Mouse (Mus musculus): ENCODE measurements around the gene Zfp26. TPM values are rescaled to one million over a fixed set of nuclear protein-coding genes. Genes with fewer than 3 reads are reported as not detected.

Zfp26 gene
- polyA plus RNA-seq, 1 experiment = 17.9 TPM

DNA sequence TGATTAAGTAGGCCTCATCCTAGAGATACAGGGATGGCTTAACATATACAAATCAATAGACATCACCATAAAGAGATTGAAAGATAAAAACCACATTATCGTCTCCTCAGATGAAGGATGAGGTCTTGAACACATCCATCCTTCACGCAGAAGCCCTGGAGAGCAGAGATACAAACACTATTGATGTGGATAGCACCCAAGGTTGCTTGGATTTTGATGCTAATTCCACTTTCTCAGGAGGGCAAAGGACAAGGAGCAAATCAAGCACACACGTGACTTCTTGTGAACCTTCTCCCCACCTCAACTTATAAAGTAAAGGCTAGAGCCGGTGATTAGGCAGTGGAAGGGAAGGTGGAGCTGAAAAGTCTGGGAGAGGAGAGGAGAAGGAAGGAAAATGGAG is 6.3 kb downstream of the Zfp26 start:
- TF ChIP-seq POLR2A (IDR thresholded peaks at IDR 0.05; ENCODE audit: borderline replicate concordance, extremely low read depth, insufficient read depth, insufficient read length, poor library complexity, severe bottlenecking) = no peak
- no peak for TF ChIP-seq CTCF (IDR thresholded peaks at IDR 0.05; ENCODE audit: borderline replicate concordance, extremely low read depth, insufficient read depth, insufficient read length)
- DNase-seq (ENCODE audit: low read depth) = no peak

DNA sequence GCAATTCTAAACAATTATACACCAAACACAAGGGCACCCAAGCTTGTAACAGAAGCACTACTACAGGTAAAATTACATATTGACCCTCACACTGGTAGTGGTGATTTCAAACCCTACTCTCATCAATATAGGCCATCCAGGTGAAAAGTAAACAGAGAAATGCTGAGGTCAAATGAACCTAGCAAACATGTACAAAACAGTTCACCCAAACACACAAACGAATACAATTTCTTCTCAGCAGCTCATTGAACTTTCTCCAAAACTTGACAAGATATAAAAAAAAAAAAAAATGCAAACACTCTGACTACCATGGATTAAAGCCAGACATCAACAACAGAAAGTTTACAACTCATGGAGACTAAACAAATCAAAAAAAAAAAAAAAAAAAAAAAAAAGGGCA is 8.5 kb downstream of the Zfp26 start:
- TF ChIP-seq POLR2A (IDR thresholded peaks at IDR 0.05; ENCODE audit: borderline replicate concordance, extremely low read depth, insufficient read depth, insufficient read length, poor library complexity, severe bottlenecking) = no peak
- TF ChIP-seq CTCF (IDR thresholded peaks at IDR 0.05; ENCODE audit: borderline replicate concordance, extremely low read depth, insufficient read depth, insufficient read length) = no peak

DNA sequence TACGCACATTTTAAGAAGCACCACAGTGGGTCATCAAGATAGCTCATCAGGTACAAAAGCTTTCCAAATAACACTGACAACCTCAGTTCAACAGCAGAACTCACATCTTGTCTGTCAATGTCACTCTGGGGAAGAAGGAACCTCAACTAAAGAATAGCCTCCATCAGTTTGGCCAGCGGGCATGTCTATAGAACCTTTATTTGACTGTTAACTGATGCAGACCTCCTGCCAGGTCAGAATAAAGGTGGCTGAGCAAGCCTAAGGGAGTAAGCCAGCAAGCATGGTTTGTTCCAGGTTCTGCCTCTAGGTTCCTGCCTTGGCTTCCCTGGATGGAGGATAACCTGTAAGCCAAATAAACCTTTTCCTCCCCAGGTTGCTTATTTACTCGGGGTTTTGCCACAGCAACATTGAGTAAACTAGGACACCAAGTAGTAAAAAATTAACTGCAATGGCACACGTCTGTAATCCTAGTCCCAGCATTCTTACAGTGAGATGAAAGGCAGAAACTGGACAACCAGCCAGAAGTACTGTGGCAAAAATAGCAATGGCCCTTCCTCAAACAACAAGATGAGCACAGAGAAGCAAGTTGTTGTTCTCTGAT is 16.7 kb downstream of the Zfp26 start:
- no peak for DNase-seq (ENCODE audit: low read depth)
- TF ChIP-seq CTCF (IDR thresholded peaks at IDR 0.05; ENCODE audit: borderline replicate concordance, extremely low read depth, insufficient read depth, insufficient read length) = no peak
- TF ChIP-seq POLR2A (IDR thresholded peaks at IDR 0.05; ENCODE audit: borderline replicate concordance, extremely low read depth, insufficient read depth, insufficient read length, poor library complexity, severe bottlenecking) = no peak

More for the DNA sequence above, 8.5 kb downstream of the Zfp26 start:
- DNase-seq (ENCODE audit: low read depth) = no peak

DNA sequence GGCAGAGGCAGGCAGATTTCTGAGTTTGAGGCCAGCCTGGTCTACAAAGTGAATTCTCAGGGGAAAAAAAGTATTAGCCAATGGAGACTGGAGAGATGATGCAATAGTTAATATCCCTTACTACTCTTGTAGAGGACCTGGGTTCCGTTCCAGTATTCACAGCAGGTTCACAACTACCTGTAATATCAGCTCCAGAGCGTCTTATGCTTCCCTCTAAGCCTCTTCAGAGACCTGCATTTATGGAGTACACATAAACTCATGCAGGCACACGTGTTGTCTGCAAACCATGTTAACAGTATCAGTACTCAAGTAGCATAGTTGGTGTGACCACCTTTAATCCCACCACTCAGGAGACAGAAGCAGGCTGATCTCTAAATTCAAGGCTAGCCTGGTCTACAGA is 30.0 kb downstream of the Zfp26 start:
- no peak for TF ChIP-seq POLR2A (IDR thresholded peaks at IDR 0.05; ENCODE audit: borderline replicate concordance, extremely low read depth, insufficient read depth, insufficient read length, poor library complexity, severe bottlenecking)
- no peak for TF ChIP-seq CTCF (IDR thresholded peaks at IDR 0.05; ENCODE audit: borderline replicate concordance, extremely low read depth, insufficient read depth, insufficient read length)
- no peak for DNase-seq (ENCODE audit: low read depth)

DNA sequence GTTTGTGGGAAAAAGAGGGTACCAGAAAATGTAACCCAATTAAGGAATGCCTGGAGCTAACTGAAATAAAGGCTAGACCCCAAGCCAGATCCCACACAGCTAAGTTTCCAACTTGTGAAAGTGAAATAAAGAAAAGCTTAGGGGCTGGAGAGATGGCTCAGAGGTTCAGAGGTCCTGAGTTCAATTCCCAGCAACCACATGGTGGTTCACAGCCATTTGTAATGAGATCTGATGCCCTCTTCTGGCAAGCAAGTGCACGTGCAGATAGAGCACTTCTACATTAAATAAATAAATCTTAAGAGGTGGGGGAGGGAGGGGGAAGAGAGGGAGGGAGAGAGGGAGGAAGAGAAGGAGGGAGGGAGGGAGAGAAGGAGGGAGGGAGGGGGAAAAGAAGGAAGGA is 48.5 kb downstream of the Zfp26 start:
- TF ChIP-seq CTCF (IDR thresholded peaks at IDR 0.05; ENCODE audit: borderline replicate concordance, extremely low read depth, insufficient read depth, insufficient read length) (no peak), POLR2A (IDR thresholded peaks at IDR 0.05; ENCODE audit: borderline replicate concordance, extremely low read depth, insufficient read depth, insufficient read length, poor library complexity, severe bottlenecking) (no peak)
- no peak for DNase-seq (ENCODE audit: low read depth)

DNA sequence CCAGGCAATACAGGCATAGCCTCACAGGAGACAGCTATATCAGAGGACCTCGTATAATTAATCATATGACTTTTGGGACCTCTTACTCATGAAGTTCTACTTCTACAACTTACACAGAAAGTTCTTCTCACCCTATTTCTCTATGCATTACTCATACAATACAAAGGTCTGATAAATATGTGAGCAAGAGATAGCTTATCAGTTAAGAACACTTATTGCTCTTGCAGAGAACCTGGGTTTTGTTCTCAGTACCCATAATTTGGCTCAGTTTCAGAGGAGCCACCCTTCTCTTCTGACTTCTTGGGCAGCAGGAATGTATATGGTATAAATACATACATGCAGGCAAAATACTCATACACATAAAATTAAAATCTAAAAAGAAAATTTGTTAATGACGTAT is 50.6 kb downstream of the Zfp26 start:
- DNase-seq (ENCODE audit: low read depth) = no peak
- TF ChIP-seq POLR2A (IDR thresholded peaks at IDR 0.05; ENCODE audit: borderline replicate concordance, extremely low read depth, insufficient read depth, insufficient read length, poor library complexity, severe bottlenecking) (no peak), CTCF (IDR thresholded peaks at IDR 0.05; ENCODE audit: borderline replicate concordance, extremely low read depth, insufficient read depth, insufficient read length) (no peak)

DNA sequence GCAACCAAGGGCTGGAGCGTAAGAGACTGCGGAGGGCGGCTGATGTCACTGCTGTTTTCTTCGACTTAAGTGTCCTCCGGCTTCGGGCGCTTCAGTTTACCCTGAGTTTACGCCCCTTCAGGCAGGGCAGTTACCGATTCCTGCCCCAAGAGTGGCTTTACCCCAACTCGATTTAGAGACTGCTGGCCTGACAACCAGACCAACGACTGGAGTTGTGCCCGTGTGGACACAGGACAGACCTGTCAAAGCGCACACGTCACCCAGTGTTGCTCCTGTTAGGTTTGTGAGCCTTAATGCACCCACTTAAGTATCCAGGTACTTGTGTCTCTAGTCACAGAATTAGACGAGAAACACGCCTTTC is 74.6 kb downstream of the Zfp26 start:
- no peak for TF ChIP-seq CTCF (IDR thresholded peaks at IDR 0.05; ENCODE audit: borderline replicate concordance, extremely low read depth, insufficient read depth, insufficient read length)
- no peak for DNase-seq (ENCODE audit: low read depth)

DNA sequence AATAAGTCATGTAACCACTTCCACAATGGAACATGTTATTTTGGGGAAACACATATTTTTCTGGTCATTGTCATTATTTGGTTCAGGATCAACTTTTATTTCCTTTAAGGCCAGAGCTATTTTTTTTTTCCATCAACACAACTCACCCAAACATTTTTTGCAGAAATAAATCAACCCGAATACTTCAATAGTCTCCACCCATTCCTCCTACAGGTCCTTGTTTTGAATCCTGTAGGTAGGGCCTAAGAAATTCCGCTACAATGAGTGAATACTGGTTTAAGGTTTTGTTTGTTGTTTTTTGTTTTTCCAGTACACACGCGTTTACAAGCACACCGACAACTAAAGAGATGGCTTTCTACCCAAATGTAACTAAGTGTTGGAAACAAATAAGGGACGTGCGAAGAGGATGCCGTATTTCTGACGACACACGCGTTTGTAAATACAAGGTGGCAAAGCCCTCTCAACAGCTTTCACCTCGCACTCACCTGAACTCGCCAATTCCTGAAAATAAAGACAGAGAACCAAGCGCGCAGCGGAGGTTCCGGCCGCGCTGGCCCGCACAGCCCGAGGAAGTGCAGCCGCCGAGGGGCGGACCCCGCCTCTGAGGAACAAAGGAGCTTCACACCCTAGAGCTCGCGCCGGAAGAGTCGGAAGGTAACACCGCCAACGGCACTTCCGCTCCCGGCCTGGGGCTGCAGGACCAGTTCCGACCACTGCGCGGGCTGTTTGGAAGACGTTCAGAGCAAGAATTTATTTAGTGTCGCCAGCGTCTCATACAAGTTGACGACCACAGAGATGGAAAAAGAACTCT is 75.2 kb downstream of the Zfp26 start, which contains the start of gene Zfp560:
Gene Zfp560, minus strand, starts transcription at position 646 of the 811 bp plus-strand sequence.
- peak; percentile 77 for TF ChIP-seq CTCF (IDR thresholded peaks at IDR 0.05; ENCODE audit: borderline replicate concordance, extremely low read depth, insufficient read depth, insufficient read length)
- TF ChIP-seq POLR2A (IDR thresholded peaks at IDR 0.05; ENCODE audit: borderline replicate concordance, extremely low read depth, insufficient read depth, insufficient read length, poor library complexity, severe bottlenecking) = peak; percentile 92
- peak; percentile 97 for DNase-seq (ENCODE audit: low read depth)

DNA sequence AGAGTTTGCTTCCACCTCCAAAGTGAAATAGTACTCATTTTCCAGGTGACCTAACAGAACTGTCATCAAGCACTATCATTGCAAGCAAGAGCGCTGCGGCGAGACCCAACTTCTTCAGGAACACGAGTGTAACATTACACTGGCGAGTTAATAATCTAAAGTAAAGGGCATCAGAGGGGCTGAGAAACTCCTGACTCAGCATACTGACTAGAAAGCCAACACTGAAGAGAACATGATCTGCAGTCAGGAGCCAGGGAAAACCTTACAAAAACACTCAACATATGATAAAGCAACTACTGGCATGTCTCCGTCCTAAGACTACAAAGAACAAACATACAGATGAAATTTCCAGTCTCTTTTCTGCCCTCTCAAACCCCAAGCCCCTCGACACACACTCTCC is 76.3 kb downstream of the Zfp26 start:
- TF ChIP-seq CTCF (IDR thresholded peaks at IDR 0.05; ENCODE audit: borderline replicate concordance, extremely low read depth, insufficient read depth, insufficient read length) (no peak), POLR2A (IDR thresholded peaks at IDR 0.05; ENCODE audit: borderline replicate concordance, extremely low read depth, insufficient read depth, insufficient read length, poor library complexity, severe bottlenecking) (no peak)

More for the DNA sequence above, 76.3 kb downstream of the Zfp26 start:
- peak; percentile 0 for DNase-seq (ENCODE audit: low read depth)

Other genes with a start within 250 kb of the Zfp26 start
- gene Olfr871, start 248.0 kb downstream of the Zfp26 start, polyA plus RNA-seq (2012; rRNA removed) = not detected in 2 replicates
- gene Olfr872, start 223.0 kb downstream of the Zfp26 start, polyA plus RNA-seq (2012; rRNA removed) = not detected in 2 replicates
- not detected in 2 replicates for gene Olfr39, start 177.8 kb downstream of the Zfp26 start, polyA plus RNA-seq (2012; rRNA removed)
- gene Olfr873, start 161.6 kb downstream of the Zfp26 start, polyA plus RNA-seq (2012; rRNA removed) = not detected in 2 replicates
- gene Olfr18, start 124.1 kb downstream of the Zfp26 start, polyA plus RNA-seq (2012; rRNA removed) = 0.10 and 0.25 TPM in 2 replicates
- gene Zfp560, start 75.0 kb downstream of the Zfp26 start, polyA plus RNA-seq (2012; rRNA removed) = 21.5 and 28.2 TPM in 2 replicates
- 25.3 and 29.1 TPM in 2 replicates for gene Zfp426, start 32.6 kb upstream of the Zfp26 start, polyA plus RNA-seq (2012; rRNA removed)
- 50.5 and 56.4 TPM in 2 replicates for gene Zfp266, start 61.3 kb upstream of the Zfp26 start, polyA plus RNA-seq (2012; rRNA removed)
- 22.5 and 26.5 TPM in 2 replicates for gene Zfp846, start 121.1 kb upstream of the Zfp26 start, polyA plus RNA-seq (2012; rRNA removed)
- 360 and 463 TPM in 2 replicates for gene Ubl5, start 182.7 kb upstream of the Zfp26 start, polyA plus RNA-seq (2012; rRNA removed)
- 34.7 and 40.0 TPM in 2 replicates for gene Fbxl12, start 184.6 kb upstream of the Zfp26 start, polyA plus RNA-seq (2012; rRNA removed)
- 34.4 and 41.6 TPM in 2 replicates for gene Pin1, start 191.9 kb upstream of the Zfp26 start, polyA plus RNA-seq (2012; rRNA removed)